Mouse (Mus musculus) Muller cell, postnatal 12 days (primary cell): ENCODE data around the gene Nop53.

Source experiments
- DNase-seq: peaks from one replicate; pipeline ENCODE4 v3.0.0-alpha.2; 2015; ENCODE audit errors: inconsistent ontology term

Nop53 gene

GRCm38 (mm10) chr7:15960691-15961090, 14.8 kb upstream of the Nop53 start:
- DNase-seq: peak; percentile 79

- DNase-seq: peak; percentile 71
Observed at GRCm38 (mm10) chr7:15956143-15956542, 10.3 kb upstream of the Nop53 start.

- no peak for DNase-seq
Observed at GRCm38 (mm10) chr7:15955509-15955908, 9.6 kb upstream of the Nop53 start.

- DNase-seq: no peak
Observed at GRCm38 (mm10) chr7:15954978-15955443, 9.1 kb upstream of the Nop53 start.

GRCm38 (mm10) chr7:15954436-15954835, 8.6 kb upstream of the Nop53 start:
- no peak for DNase-seq

GRCm38 (mm10) chr7:15953307-15954074, 7.6 kb upstream of the Nop53 start:
- no peak for DNase-seq

GRCm38 (mm10) chr7:15952416-15952815, 6.5 kb upstream of the Nop53 start:
- DNase-seq: peak; percentile 20

GRCm38 (mm10) chr7:15950008-15950407, 4.1 kb upstream of the Nop53 start:
- DNase-seq: no peak

GRCm38 (mm10) chr7:15949216-15949790, 3.4 kb upstream of the Nop53 start:
- no peak for DNase-seq

- DNase-seq: peak; percentile 99
Observed at GRCm38 (mm10) chr7:15948381-15948941, 2.6 kb upstream of the Nop53 start.

GRCm38 (mm10) chr7:15947653-15948260, 1.9 kb upstream of the Nop53 start:
- DNase-seq: peak; percentile 14

GRCm38 (mm10) chr7:15945211-15945610, 663 bp downstream of the Nop53 start:
- DNase-seq: no peak

- DNase-seq: no peak
Observed at GRCm38 (mm10) chr7:15944311-15944710, 1.6 kb downstream of the Nop53 start.

- DNase-seq: no peak
Observed at GRCm38 (mm10) chr7:15938621-15939020, 7.3 kb downstream of the Nop53 start.

- no peak for DNase-seq
Observed at GRCm38 (mm10) chr7:15937491-15937890, 8.4 kb downstream of the Nop53 start.

GRCm38 (mm10) chr7:15933437-15934359, 12.2 kb downstream of the Nop53 start:
- DNase-seq: no peak

GRCm38 (mm10) chr7:15931635-15932034, 14.2 kb downstream of the Nop53 start:
- DNase-seq: no peak

GRCm38 (mm10) chr7:15930543-15930942, 15.3 kb downstream of the Nop53 start:
- DNase-seq: no peak

GRCm38 (mm10) chr7:15929910-15930309, 16.0 kb downstream of the Nop53 start:
- DNase-seq: peak; percentile 37

- DNase-seq: peak; percentile 95
Observed at GRCm38 (mm10) chr7:15922220-15922773, 23.6 kb downstream of the Nop53 start, which contains the start of gene Selenow. TSS of gene Selenow (minus strand) at chr7:15922402.

GRCm38 (mm10) chr7:15921796-15922195, 24.1 kb downstream of the Nop53 start:
- DNase-seq: peak; percentile 66
